Mouse (Mus musculus) forebrain, embryonic 14.5 days (tissue): ENCODE measurements around the gene Lyplal1. TPM values are rescaled to one million over a fixed set of nuclear protein-coding genes. Genes with fewer than 3 reads are reported as not detected.

ENCODE experiments used
- ATAC-seq: fragments of 200-750 bp; cut with Nextera tagmentation; 2 replicates; pipeline ENCODE4 v1.8.0; 2017; ENCODE audit warnings: mild to moderate bottlenecking, moderate library complexity
- DNase-seq: peaks from one replicate; pipeline ENCODE4 v3.0.0-alpha.2; 2015; ENCODE audit warnings: low spot score
- H3K27ac ChIP-seq: fragments of 300-500 bp; sonication (generic); 2 replicates; pipeline ENCODE4 v1.5.1; 2014; ENCODE audit warnings: low read depth, mild to moderate bottlenecking, control low read depth, low read length, moderate library complexity
- H3K27me3 ChIP-seq: fragments of 300-500 bp; sonication (generic); replicated peaks from 2 replicates; pipeline ENCODE4 v1.6.1; 2014; ENCODE audit warnings: low read length, control low read depth, mixed read lengths; ENCODE audit not compliant: control insufficient read depth, insufficient read depth
- H3K36me3 ChIP-seq: fragments of 300-500 bp; sonication (generic); 2 replicates; pipeline ENCODE4 v1.6.1; 2014; ENCODE audit warnings: low read length, control low read depth; ENCODE audit not compliant: control insufficient read depth, insufficient read depth
- H3K4me1 ChIP-seq: fragments of 300-500 bp; sonication (generic); 2 replicates; pipeline ENCODE4 v1.6.1; 2014; ENCODE audit warnings: antibody characterized with exemption, low read length, control low read depth; ENCODE audit not compliant: control insufficient read depth, insufficient read depth
- H3K4me2 ChIP-seq: fragments of 300-500 bp; sonication (generic); 2 replicates; pipeline ENCODE4 v1.6.1; 2014; ENCODE audit warnings: mild to moderate bottlenecking, control low read depth, low read length
- H3K4me3 ChIP-seq: fragments of 300-500 bp; sonication (generic); 2 replicates; pipeline ENCODE4 v1.5.1; 2014; ENCODE audit warnings: low read depth, low read length, control low read depth
- H3K9ac ChIP-seq: fragments of 300-500 bp; sonication (generic); 2 replicates; pipeline ENCODE4 v1.6.1; 2014; ENCODE audit warnings: mild to moderate bottlenecking, low read length, control low read depth, moderate library complexity
- H3K9me3 ChIP-seq: fragments of 300-500 bp; sonication (generic); replicated peaks from 2 replicates; pipeline ENCODE4 v1.6.1; 2016; ENCODE audit warnings: low read length, control low read depth, mixed read lengths; ENCODE audit not compliant: control insufficient read depth
- WGBS: fragments of 180-500 bp; shearing (Covaris S2); extraction: QIAGEN DNeasy Blood & Tissue Kit; methylation state at CpG from one replicate; pipeline ENCODE4 v1.1.7; 2014; 5-methylcytosine and 5-hydroxymethylcytosine counted together
- polyA plus RNA-seq: library from polyadenylated mRNA; unstranded; fragments of >200 nt; fragmentation: Nextera tagmentation; extraction: Ambion mirVana; gene quantifications from 2 replicates; pipeline ENCODE4 v1.2.1, GENCODE M21; 2014

Gene Lyplal1
- polyA plus RNA-seq, 1 experiment from 2014 or later: 20.7 TPM

DNA sequence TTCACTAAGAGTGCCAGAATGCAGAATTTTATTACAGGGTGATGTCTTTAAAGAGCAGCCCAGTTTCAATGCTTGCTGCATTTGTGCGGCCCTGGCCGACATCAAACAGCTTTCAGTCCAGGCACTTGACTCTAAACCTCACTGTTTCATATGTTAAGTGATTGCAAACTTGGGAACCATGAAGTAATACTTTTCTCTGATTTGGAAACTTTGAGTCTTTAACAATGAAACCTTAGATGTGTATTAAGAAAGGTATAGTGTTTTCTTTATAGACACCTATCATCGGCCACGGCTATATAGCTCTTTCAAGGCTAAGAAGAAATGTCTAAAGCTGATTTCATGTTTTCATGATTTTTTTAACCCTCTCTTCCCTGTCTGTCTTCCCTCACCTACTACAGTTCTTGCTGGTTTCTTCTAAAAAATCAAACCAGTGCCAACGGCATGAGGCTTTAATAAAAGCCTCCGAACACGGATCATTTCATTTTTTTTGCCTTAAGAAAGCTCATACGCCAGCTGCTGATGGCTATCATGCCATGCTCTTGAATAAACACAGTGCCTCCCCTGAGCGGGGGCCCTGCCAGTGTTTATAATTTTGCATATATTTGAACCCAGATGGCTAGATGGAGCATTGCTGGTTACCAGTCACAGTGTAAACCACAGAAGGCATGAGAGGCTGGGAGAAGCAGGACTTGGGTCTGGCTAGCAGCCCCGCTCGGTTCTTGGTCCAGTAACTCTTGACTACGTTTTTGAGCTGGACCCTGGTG, 63.6 kb downstream of the Lyplal1 start:
- H3K27ac ChIP-seq: no peak overlapping the region
- no peak overlapping the region for H3K9ac ChIP-seq
- no peaks in the 10 kb centered on the region for H3K4me1 ChIP-seq
- DNase-seq (no peak), ATAC-seq (no peak)
- 91% methylated on average over 12 of the region's 12 CpGs for WGBS
- H3K9me3 ChIP-seq: no peaks in the 10 kb centered on the region
- H3K4me2 ChIP-seq: no peak overlapping the region
- no peaks in the 10 kb centered on the region for H3K27me3 ChIP-seq
- no peaks in the 10 kb centered on the region for H3K36me3 ChIP-seq
- H3K4me3 ChIP-seq: no peak overlapping the region

DNA sequence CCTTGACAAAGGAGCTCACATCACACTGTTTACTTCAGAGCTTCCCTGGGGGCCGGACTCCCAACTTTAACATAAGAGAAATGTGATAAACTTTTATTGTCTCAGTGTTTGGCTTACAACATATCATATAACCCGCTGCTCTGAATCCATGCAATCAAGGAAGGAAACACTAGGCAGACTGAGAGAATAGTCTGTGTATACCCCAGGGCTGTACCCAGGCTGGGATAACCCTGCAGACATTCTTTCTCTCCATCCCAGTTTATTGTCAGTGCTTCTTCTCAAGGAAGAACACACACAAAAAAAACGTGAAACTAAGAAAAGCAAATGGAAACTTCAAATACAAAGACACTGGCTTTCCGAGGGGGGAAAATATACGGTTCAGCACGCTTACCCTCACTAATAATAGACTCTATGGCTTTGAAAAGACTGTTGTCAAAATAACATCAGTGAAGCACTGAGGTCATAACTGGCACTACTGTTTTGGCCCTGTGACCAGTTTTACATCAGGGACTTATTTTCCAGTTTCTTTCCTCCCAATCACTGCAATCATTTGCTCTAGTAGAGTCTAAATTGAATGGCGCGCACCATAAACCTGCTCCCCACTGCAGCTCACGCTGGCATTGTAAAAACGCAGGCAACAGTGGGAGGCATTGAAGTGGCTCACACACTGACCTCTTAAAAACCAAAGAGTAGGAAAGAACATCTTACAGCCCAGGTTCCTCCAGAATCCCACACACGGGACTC, 73.2 kb downstream of the Lyplal1 start:
- no peaks in the 10 kb centered on the region for H3K9me3 ChIP-seq
- peaks cover 9% of the 10 kb centered on the region; the same call in 1 of the 2 replicates for H3K4me1 ChIP-seq
- no peak overlapping the region; the same call in 1 of the 2 replicates for H3K27ac ChIP-seq
- WGBS: 40% methylated on average over 11 of the region's 11 CpGs
- no peak overlapping the region for H3K9ac ChIP-seq
- peak; percentile 79 for DNase-seq
- no peaks in the 10 kb centered on the region for H3K36me3 ChIP-seq
- peak; percentile 84 for ATAC-seq
- H3K4me3 ChIP-seq: no peak overlapping the region
- H3K27me3 ChIP-seq: no peaks in the 10 kb centered on the region
- H3K4me2 ChIP-seq: no peak overlapping the region

DNA sequence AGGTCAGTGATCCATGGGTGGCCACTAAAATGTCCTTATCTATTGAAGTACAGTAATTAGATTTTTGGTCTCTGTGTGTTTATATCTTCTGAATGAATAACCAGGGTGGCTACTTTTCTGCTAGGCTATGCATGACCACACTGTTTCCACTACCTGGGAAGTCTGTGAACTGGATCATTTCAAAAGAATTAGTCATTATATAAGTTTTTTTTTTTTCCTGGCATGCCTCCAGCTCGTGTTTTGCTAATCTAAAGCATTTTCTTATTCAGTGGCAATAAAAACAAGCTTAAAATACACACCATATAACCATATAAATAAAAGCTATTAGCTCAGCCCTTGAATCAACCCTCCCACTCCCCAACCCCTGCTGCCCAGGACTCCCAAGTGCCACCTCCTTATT, 75.3 kb downstream of the Lyplal1 start:
- DNase-seq (no peak), ATAC-seq (no peak)
- no peaks in the 10 kb centered on the region for H3K9me3 ChIP-seq

More for the DNA sequence above, 75.3 kb downstream of the Lyplal1 start:
- no peaks in the 10 kb centered on the region for H3K36me3 ChIP-seq
- peaks cover 9% of the 10 kb centered on the region; the same call in 1 of the 2 replicates for H3K4me1 ChIP-seq
- no peak overlapping the region for H3K27ac ChIP-seq
- no peak overlapping the region for H3K9ac ChIP-seq
- H3K4me3 ChIP-seq: no peak overlapping the region
- 58% methylated on average over 1 of the region's 1 CpGs for WGBS
- H3K27me3 ChIP-seq: no peaks in the 10 kb centered on the region
- no peak overlapping the region for H3K4me2 ChIP-seq
